Mouse (Mus musculus) frontal cortex, postnatal 14 days (tissue): ENCODE data around the gene Xpnpep1.
A peak's percentile ranks its signal among the peaks of the same experiment; 100 is the strongest.

Experiments
- DNase-seq, 2 experiments: peaks; one replicate each; pipeline ENCODE4 v3.0.0; 2022; ENCODE audit warnings: low spot score in 2 of 2

Xpnpep1 gene

DNA sequence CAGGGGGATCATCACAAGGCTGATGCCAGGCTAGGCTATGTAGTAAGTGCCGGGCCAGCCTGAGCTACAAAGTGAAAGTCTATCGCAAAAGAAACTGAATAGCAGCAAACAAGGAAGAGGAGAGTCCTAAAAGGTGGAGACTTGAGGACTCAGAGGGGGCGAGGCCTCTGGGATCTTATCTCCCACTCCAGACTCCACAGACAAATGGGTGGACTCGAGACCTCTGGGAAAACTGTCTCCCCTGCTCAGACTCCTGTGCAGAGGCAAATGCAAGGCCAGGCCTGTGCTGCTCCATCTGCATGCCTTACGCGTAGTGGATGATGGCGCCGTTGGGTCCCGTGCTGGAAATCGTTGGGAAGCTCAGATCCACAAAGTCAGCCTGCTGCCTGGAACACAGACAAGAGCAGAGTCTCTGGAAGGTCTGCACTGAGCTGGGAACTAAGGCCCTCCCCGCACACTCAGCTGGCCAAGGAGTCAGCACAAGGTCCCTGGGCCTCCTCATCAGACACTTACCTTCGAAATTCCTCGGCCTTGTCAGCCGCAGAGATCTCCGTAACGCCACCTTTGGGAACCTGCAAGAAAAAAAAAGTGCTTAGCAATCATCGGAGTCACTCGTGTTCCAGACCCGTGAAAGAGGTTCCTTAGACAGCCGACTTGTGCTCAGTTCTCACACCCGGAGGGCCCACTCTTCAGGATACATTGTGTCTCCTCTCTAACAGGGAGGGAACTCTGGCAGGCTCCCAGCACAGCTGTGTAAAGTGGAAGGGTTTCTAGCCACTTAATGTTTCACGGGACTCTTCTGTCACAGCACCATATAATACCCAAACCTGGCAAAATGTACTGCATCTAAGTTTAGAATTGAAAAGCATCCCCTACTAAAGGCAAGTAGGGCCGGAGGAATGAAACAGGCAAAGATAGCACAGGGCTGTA, 37.6 kb downstream of the Xpnpep1 start:
- DNase-seq = no peak

DNA sequence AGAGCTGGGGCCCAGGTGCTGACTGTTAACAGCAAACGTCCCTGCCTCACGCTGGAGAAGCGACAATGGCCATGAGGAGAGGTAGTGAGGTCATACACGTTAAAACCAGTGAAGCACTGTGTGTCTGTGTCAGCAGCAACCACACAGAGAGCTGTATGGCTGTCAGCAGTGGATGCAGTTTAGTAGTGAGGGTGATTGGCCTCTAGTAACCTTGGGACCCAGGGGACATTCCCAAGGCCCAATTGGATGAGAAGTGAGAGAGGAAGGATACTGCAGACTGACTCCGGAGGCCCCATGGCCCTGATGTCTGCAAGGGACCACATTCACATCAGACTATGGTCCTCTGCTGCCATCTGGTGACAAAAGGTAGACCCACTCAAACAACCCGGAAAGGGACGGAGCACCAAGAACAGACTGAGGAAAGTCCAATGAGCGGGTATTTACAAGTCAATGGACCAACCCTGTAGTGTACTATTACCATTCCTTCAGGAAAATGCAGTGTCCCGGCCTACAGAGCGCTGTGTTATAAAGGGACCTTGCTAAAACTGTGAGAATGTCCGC, 47.1 kb downstream of the Xpnpep1 start:
- DNase-seq = peak in 1 of 2 experiments; percentile 57

DNA sequence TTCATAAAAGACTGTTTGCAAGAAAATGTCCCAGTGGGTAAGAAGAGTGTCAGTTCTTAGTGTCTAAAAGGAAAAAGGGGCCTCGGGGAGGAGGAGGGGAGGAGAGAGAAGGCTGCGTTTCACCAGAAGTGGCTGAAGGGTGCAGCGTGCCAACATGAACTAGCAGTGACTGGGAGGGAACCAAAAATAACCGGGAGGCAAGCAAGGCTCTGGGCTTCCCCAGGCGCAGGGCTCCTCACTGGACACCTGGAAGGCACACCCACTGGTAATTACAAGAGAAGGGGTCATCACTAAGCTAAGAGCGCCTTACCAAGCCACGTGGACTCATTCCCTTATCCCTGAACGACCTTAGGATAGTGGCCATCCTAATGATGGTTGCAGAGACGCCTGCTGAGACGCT, 48.1 kb downstream of the Xpnpep1 start:
- DNase-seq = no peak

DNA sequence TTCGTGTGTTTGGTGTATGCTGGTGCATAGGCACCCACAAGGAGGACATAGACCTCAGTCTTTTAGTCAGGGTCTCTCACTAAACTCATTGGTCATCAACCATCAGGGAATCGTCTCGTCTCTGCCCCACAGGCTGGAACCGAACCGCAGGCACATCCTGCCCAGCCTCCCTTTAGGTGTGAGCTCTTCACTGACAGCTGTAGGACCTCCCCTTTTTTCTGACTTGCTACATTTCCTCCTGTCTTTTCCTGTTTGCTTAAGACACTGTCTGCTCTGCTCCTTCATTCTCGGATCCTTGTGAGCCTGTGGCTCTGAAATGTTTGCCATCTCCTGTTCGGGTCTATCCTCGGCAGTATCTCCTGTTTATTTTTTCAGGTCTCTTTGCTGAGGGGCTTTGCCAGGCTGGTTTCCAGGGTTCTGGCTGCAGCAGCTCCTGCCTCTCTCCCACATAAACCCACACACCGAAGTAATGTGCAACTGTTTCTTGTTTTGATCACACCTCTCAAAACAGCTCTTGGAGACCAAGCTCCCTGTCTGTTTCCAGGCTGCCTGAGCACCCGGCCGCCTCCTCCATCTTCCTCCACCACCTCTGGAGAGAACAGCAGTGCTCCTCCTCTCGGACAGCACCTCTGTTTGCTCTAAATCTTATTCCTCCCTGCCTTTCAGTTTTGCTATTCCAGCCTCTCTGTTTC, 60.8 kb downstream of the Xpnpep1 start:
- DNase-seq = no peak

DNA sequence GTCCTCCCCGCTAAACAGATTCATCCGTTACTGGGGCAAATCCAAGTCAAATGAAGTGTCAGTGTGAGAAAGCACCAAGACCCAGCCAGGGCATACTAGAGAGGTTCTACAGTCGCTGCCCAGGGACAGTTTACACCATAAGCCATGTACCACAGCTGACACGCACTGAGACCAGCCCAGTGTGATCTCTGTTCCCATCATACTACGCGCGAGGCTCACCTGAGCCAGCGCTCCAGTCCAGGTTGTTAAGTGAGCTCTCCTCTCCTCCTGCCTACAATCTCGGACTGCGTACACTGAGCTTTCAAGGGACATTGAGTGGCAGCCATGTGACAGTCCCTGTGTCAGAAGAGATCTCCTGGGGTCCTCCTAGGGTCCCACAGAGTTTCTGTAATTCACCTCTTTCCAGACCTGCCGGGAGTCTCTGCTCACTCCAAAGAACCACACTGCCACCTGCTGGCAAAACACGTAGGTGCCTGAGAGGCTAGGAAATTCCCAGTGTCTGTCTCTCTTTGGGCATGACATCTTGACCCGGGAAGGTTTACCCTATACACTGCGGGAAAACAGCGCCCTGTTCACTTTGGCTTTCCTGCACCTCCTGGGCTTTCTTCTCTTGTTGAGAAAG, 64.3 kb downstream of the Xpnpep1 start:
- peak; percentile 55 to 83 for DNase-seq

DNA sequence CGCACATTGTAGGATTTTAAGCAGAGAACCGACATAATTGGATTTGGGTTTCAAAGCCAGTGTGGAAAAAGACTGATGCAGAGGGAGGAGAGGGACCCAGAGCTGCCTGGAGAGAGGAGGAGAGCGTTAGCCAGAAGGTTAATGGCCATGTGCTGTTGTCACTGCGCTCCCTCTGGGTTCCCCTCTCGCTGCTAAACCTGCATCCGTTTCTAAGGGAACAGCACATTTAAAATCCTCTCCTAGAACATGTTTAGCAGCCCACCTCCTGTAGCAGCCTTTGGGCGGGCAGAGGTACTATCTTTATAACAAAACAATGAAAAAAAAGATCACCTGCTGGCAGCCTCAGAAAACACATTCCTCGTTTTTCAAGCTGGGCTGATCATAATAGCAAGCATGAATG, 73.7 kb downstream of the Xpnpep1 start:
- DNase-seq = no peak

DNA sequence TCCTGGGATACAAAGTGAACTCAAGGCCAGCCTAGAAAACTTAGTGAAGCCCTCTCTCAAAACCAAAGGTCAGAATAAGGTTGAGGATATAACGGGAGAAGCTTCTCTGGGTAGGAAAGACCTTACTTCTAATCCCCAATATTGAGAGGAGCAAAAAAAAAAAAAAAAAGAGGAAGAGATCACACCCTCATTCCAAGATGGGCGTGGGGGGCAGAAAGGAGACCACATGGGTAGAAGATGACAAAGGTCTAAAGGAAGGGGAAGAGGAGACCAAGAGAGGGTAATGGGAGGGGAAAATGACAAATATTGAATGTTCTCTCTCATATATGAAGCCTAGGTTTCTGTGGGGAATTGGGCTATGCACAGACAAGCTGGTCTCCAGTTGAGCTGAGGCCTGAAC, 77.3 kb downstream of the Xpnpep1 start:
- no peak for DNase-seq

DNA sequence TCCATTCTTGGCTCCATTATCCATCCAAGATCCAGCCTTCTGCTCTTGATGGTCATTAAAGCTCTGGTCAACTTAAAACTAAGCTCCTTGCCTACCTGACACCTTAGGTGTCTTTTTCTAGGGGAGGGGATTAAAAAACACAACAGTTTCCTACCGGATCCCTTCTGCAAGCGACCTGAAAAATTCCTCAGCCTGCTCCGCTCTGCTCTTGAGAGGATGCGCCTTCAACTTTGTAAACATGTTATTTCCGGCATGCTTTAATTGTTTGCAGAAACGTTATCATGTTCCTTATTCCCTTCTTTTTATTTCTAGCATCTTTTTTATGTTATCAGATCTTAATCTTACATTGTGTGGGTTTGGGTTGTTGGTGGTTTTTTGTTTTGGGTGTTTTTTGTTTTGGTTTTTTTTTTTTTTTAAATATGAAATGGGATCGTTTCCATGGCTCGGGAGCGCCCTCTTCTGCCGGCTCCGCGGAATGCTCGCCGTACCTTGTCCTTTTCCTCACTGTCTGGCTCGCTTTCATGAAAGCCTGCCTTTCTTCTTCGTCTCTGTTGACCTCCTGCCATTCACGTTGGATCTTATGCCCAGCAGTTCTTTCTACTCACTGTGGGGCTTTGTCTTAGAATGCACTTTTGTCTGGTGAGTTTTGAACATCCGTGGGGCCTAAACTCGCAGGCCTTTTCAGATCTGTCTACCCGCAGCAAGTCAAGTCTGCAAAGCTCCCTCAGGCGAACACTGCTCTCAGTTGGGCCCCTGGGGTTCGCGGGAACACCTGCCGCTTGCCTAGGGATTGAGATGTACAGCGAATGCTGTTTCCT, 117.1 kb downstream of the Xpnpep1 start:
- peak; percentile 33 to 74 for DNase-seq

DNA sequence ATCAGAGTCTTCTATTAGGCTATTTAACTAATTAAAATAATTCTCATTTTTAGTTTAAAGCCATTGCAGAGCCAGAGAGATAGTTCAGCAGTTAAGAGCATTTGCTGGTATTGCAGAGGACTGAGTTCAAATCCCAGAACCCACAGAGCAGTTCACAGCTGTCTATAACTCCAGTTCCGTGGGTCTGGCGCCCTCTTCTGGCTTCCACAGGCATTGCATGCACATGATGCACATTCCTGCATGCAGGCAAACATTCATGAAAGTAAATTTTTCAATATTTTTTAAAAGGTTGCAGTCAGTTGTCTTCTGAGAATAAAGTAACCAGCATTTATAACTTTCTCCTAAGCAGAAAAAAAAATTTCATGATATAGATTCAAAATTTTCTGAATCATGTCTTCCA, 135.8 kb downstream of the Xpnpep1 start:
- no peak for DNase-seq

DNA sequence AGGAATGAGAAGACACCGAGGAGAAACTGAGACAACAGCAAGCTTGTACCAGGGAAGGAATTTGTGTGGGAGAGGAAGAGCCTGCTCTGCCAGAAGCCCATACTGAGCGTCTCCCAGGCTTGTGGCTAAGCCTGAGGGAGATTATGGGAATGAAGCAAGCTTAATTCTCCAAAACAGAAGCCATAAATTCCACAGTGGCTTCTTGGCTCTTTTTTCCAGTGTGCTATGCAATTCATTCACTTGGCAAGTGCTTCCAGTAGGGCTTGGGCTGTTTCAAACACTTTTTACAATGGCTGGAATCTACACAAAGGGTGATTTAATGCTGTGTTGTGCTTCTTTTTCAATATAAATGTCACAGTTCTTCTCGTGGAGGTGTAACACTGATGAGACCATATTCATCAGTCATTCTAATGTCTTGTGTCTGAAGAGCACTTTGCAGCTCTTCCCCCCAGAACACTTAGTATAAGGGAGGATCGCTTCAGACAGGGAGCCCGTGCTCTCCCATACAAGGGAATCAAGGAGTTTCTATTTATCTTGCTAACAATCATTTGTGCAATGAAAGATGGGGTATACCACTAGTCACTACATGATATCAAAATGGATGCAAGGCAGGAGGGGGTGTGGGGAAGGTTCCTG, 148.1 kb downstream of the Xpnpep1 start:
- DNase-seq = no peak
